Mouse (Mus musculus) ES-E14 (cell line): Measurements from ENCODE around the gene Vti1b. TPM values are rescaled to one million over a fixed set of nuclear protein-coding genes. Genes with fewer than 3 reads are reported as not detected.
A peak's percentile ranks its signal among the peaks of the same experiment; 100 is the strongest.

Source experiments
- DNase-seq: peaks from one replicate; pipeline ENCODE4 v3.0.0-alpha.2; 2013; ENCODE audit warnings: low read depth, low spot score
- H3K27ac ChIP-seq: 2 replicates; pipeline ENCODE4 v1.5.1; 2012; ENCODE audit warnings: low read depth, mild to moderate bottlenecking, low read length, moderate library complexity, mixed read lengths; ENCODE audit not compliant: poor library complexity, insufficient read depth, severe bottlenecking
- H3K36me3 ChIP-seq: 2 replicates; pipeline ENCODE4 v1.6.1; 2012; ENCODE audit warnings: mild to moderate bottlenecking, low read length, moderate library complexity, mixed read lengths; ENCODE audit not compliant: control insufficient read depth, poor library complexity, insufficient read depth, severe bottlenecking
- H3K4me1 ChIP-seq, 2 experiments: fragments of 150-350 bp in 1 of 2; sonication (generic) in 1 of 2; 2 replicates each; pipeline ENCODE4 v1.6.1; 2012; ENCODE audit warnings: low read length in 2 of 2, mild to moderate bottlenecking in 1 of 2, mixed read lengths in 1 of 2; ENCODE audit not compliant: control insufficient read depth in 2 of 2, insufficient read depth in 2 of 2, poor library complexity in 1 of 2
- H3K4me3 ChIP-seq, 2 experiments: fragments of 150-350 bp in 1 of 2; sonication (generic) in 1 of 2; 2 replicates each; pipeline ENCODE4 v1.5.1; 2012; ENCODE audit warnings: low read length in 2 of 2, low read depth in 1 of 2, mild to moderate bottlenecking in 1 of 2, mixed read lengths in 1 of 2; ENCODE audit not compliant: insufficient read depth in 1 of 2, poor library complexity in 1 of 2, severe bottlenecking in 1 of 2
- H3K9ac ChIP-seq: 2 replicates; pipeline ENCODE4 v1.6.1; 2012; ENCODE audit warnings: low read depth, mild to moderate bottlenecking, low read length, mixed read lengths; ENCODE audit not compliant: poor library complexity, insufficient read depth, severe bottlenecking
- H3K9me3 ChIP-seq: fragments of 150-350 bp; sonication (generic); 2 replicates; pipeline ENCODE4 v1.6.1; 2012; ENCODE audit warnings: low read depth, mild to moderate bottlenecking, low read length; ENCODE audit not compliant: control insufficient read depth, insufficient read depth
- CHD2 ChIP-seq: IDR thresholded peaks from 2 replicates; pipeline ENCODE4 v1.6.1; 2014; ENCODE audit warnings: mild to moderate bottlenecking, low read depth, low read length, inconsistent platforms
- HCFC1 ChIP-seq: IDR thresholded peaks from 2 replicates; pipeline ENCODE4 v1.6.1; 2012; ENCODE audit warnings: low read length, inconsistent platforms, borderline replicate concordance; ENCODE audit not compliant: insufficient read depth
- MAFK ChIP-seq: IDR thresholded peaks from 2 replicates; pipeline ENCODE4 v1.6.1; 2014; ENCODE audit warnings: mild to moderate bottlenecking, low read depth, low read length, inconsistent platforms; ENCODE audit not compliant: insufficient read depth
- ZC3H11A ChIP-seq: IDR thresholded peaks from 2 replicates; pipeline ENCODE4 v1.6.1; 2012; ENCODE audit warnings: low read depth, mild to moderate bottlenecking, inconsistent platforms, low read length, borderline replicate concordance
- ZNF384 ChIP-seq: IDR thresholded peaks from 2 replicates; pipeline ENCODE4 v1.6.1; 2012; ENCODE audit warnings: low read depth, low read length, inconsistent platforms
- in situ Hi-C, 2 experiments: fragments of 600-800 bp; cut with MboI; formaldehyde crosslinking; loops; one replicate each; pipeline ENCODE4 v1.15.1; 2025; ENCODE audit warnings: low sequenced_read_pairs in 2 of 2, inconsistent platforms in 1 of 2; ENCODE audit not compliant: unreplicated experiment in 2 of 2
- total RNA-seq: library from RNA; depleted of rRNA; stranded (reverse); fragments of 300-350 nt; gene quantifications from 2 replicates; pipeline ENCODE4 v1.2.3, GENCODE M21; 2012

Gene Vti1b
- total RNA-seq, 1 experiment, result 65.5 TPM

DNA sequence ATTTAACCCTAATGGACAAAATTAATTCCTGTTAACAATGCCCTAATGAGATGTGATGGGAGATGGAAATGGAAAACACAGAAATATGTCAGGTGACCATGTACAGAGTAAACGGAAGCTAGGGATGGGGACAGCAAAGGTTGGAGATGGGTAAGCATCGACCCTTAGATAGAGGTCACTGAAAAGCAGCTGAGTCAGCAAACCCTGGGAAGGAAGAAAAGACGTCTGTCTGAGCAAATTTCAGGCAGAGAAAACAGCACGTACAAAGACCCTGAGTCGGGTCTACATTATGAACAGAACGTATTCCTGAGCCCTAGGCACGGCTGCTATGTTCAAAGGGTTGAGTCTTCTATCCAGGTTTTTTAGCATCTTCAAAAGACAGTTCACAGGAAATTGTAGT lies 35.5 kb downstream of the Vti1b start:
- Histone ChIP-seq H3K9me3 (no peaks in the 10 kb centered on the region), H3K4me3 (no peak overlapping the region), H3K9ac (no peak overlapping the region), H3K4me1 (no peaks in the 10 kb centered on the region), H3K36me3 (no peaks in the 10 kb centered on the region), H3K27ac (no peak overlapping the region)
- no peak for TF ChIP-seq HCFC1
- peak; percentile 93 for TF ChIP-seq MAFK
- no peak for DNase-seq
- in situ Hi-C loops, result no loop called here

DNA sequence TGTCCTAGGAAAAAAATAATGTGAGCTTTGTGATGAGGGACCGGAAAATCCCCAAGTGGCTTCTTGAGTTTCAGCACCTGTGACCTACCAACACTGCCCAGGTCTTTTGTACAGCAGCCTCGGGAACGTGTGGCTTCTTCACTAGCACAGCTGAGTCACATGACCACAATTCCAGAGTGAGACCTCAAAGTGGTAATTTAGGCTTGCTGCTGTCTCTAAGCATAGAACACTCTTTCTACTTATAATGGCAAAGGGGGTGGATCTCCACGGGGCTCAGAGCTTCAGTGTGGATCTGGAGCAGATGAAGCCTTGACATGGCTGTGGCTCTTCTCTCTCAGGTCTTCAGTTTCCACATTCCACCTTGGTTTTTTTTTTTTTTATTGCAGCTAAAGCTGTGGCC lies 37.4 kb downstream of the Vti1b start:
- no peaks in the 10 kb centered on the region for H3K9me3 ChIP-seq
- no peak for DNase-seq
- no peak overlapping the region for H3K27ac ChIP-seq
- H3K9ac ChIP-seq, result no peak overlapping the region
- no peaks in the 10 kb centered on the region for H3K36me3 ChIP-seq
- H3K4me1 ChIP-seq, result no peaks in the 10 kb centered on the region
- no peak overlapping the region for H3K4me3 ChIP-seq
- in situ Hi-C loops, result no loop called here
- TF ChIP-seq HCFC1, result no peak
- no peak for TF ChIP-seq CHD2

DNA sequence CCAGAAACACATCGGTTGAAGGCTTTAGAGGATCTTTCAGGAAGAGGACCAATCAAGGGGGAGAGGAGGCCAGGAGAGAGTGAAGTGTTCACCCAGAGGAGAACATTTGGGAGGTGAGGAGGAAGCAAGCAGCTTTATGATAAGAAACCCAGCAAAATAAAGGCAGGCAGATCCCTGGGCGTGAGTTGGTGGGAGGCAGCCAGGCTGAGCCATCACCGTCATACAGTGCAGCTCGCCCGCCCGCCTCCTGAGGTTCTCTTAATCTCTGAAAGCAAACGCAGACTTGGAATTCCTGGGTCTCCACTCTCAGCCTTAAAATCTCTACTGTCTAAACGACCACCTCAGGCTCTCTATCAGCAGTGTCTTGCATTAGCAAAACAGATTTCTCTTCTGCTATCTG lies 37.8 kb downstream of the Vti1b start:
- Histone ChIP-seq H3K4me3 (no peak overlapping the region), H3K9me3 (no peaks in the 10 kb centered on the region), H3K9ac (no peak overlapping the region), H3K36me3 (no peaks in the 10 kb centered on the region), H3K27ac (no peak overlapping the region), H3K4me1 (no peaks in the 10 kb centered on the region)
- no peak for DNase-seq
- in situ Hi-C loops, result no loop called here
- no peak for TF ChIP-seq MAFK
- no peak for TF ChIP-seq CHD2

DNA sequence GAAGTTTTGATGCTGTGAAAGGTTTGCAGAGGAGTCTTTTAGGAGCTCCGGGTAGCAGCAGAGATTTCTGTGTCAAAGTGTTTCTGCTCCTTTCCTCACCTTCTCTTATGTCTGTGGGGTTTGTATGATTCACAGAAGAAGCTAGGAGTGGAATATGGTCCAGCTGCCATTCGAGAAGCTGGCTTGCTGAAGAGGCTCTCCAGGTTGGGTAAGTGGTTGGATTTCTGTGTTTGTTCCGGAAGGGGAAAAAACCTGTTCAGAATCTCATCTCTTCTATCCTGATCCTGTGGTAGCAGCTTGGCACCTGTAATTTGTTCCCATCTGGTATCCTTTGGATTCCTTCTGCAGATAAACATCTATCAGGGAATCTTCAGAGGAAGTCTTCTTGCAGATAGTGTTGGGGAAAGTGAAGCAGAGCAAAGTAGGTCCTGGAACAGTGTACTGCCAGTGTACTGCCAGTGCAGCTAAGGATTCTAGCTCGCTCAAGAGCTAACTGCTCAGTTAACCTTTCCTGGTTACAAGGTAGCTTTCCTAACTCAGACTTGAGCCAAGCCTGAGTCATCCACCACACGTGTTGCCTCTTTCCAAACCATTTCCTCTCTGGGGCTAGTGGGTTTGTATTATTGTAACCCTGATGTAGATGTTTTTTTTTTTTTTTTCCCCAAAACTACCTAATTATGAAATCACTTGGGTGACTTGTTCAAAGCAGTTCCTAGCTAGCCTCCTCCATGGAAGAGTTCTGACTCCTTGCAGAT lies 40.6 kb downstream of the Vti1b start:
- DNase-seq, result no peak
- TF ChIP-seq ZC3H11A (no peak), ZNF384 (no peak), HCFC1 (no peak), MAFK (no peak), CHD2 (no peak)
- H3K27ac ChIP-seq, result no peak overlapping the region
- H3K4me1 ChIP-seq, result no peaks in the 10 kb centered on the region
- in situ Hi-C loops, result no loop called here
- no peaks in the 10 kb centered on the region for H3K9me3 ChIP-seq
- peak overlapping the region in 1 of 2 experiments; percentile 78; a peak in 1 of 4 replicates for H3K4me3 ChIP-seq
- no peak overlapping the region for H3K9ac ChIP-seq
- H3K36me3 ChIP-seq, result no peaks in the 10 kb centered on the region

DNA sequence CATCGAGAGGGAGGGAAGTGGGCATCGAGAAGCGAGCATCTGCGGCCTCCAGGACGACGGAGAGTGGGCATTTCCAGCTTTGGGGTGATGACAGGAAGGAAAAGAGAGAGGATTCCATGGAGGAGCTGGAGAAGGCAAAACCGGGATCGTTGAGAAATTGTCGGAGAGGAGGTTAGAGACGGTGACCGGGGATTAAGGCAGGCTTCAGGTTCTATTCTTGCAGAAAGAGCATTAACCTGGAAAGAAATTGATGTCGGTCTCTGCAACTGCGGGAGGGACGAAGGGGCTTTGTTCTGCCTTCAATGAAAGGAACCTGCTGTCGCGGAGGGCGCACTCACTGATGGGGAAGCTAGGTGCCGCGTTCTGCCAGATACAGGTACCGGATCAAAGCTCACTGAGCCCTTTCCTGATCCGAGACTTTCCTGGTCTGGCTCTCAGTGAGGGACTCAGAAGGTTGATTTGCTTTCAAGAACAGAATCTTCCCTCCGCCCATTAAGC lies 41.2 kb downstream of the Vti1b start:
- no peak for DNase-seq
- Histone ChIP-seq H3K36me3 (no peaks in the 10 kb centered on the region), H3K4me1 (no peaks in the 10 kb centered on the region), H3K9ac (no peak overlapping the region), H3K9me3 (no peaks in the 10 kb centered on the region), H3K4me3 (peak overlapping the region; percentile 67 to 78), H3K27ac (no peak overlapping the region)
- in situ Hi-C loops, result no loop called here
- TF ChIP-seq ZC3H11A, result no peak
- no peak for TF ChIP-seq MAFK
- TF ChIP-seq CHD2, result no peak
- TF ChIP-seq HCFC1, result no peak
- no peak for TF ChIP-seq ZNF384
